Mouse (Mus musculus) c-Kit-positive CD71-positive TER-119-negative erythroid progenitor cells, embryonic 14.5 days (primary cell): Measurements from ENCODE around the gene Zrsr2.
A peak's percentile ranks its signal among the peaks of the same experiment; 100 is the strongest.

ENCODE experiments used
- DNase-seq: peaks from one replicate; pipeline ENCODE4 v3.0.0-alpha.2; 2013; ENCODE audit warnings: low read depth

Gene Zrsr2

GRCm38 (mm10) chrX:163958467-163958875 lies at the start of gene Zrsr2:
Zrsr2 (minus strand) TSS chrX:163958661.
- DNase-seq, result peak; percentile 78

GRCm38 (mm10) chrX:164004809-164005208 lies 46.3 kb upstream of the Zrsr2 start:
- DNase-seq, result no peak

- no peak for DNase-seq
Observed at GRCm38 (mm10) chrX:163999848-164000247, 41.4 kb upstream of the Zrsr2 start.

- no peak for DNase-seq
Observed at GRCm38 (mm10) chrX:163996754-163997153, 38.3 kb upstream of the Zrsr2 start.

GRCm38 (mm10) chrX:163987718-163988374 lies 29.4 kb upstream of the Zrsr2 start:
- DNase-seq, result no peak

- no peak for DNase-seq
Observed at GRCm38 (mm10) chrX:163982129-163982528, 23.7 kb upstream of the Zrsr2 start.

GRCm38 (mm10) chrX:163981500-163981899 lies 23.0 kb upstream of the Zrsr2 start:
- no peak for DNase-seq

- DNase-seq, result no peak
Observed at GRCm38 (mm10) chrX:163981092-163981491, 22.6 kb upstream of the Zrsr2 start.

GRCm38 (mm10) chrX:163957803-163958466 lies 526 bp downstream of the Zrsr2 start:
- peak; percentile 49 for DNase-seq

- DNase-seq, result peak; percentile 1
Observed at GRCm38 (mm10) chrX:163957381-163957780, 1.1 kb downstream of the Zrsr2 start.

- DNase-seq, result no peak
Observed at GRCm38 (mm10) chrX:163951618-163952017, 6.8 kb downstream of the Zrsr2 start.

GRCm38 (mm10) chrX:163944381-163944780 lies 14.1 kb downstream of the Zrsr2 start:
- no peak for DNase-seq

- DNase-seq, result no peak
Observed at GRCm38 (mm10) chrX:163938587-163938986, 19.9 kb downstream of the Zrsr2 start.

GRCm38 (mm10) chrX:163934731-163935130 lies 23.7 kb downstream of the Zrsr2 start:
- no peak for DNase-seq

- DNase-seq, result no peak
Observed at GRCm38 (mm10) chrX:163929550-163929949, 28.9 kb downstream of the Zrsr2 start.

- DNase-seq, result no peak
Observed at GRCm38 (mm10) chrX:163912791-163913190, 45.7 kb downstream of the Zrsr2 start.

- no peak for DNase-seq
Observed at GRCm38 (mm10) chrX:163909381-163909780, 49.1 kb downstream of the Zrsr2 start.

- peak; percentile 74 for DNase-seq
Observed at GRCm38 (mm10) chrX:163908337-163909250, 49.9 kb downstream of the Zrsr2 start, which contains the start of gene Ap1s2. Ap1s2 (plus strand) TSS chrX:163909017.

GRCm38 (mm10) chrX:163908003-163908336 lies 50.5 kb downstream of the Zrsr2 start:
- DNase-seq, result no peak

- no peak for DNase-seq
Observed at GRCm38 (mm10) chrX:163906861-163907260, 51.6 kb downstream of the Zrsr2 start.

GRCm38 (mm10) chrX:163899431-163900020 lies 58.9 kb downstream of the Zrsr2 start:
- no peak for DNase-seq

GRCm38 (mm10) chrX:163897354-163897753 lies 61.1 kb downstream of the Zrsr2 start:
- no peak for DNase-seq
